Mouse (Mus musculus) hematopoietic stem cell, adult 5-6 weeks (primary cell): ENCODE results near the gene Slco2b1. TPM values are rescaled to one million over a fixed set of nuclear protein-coding genes. Genes with fewer than 3 reads are reported as not detected.

Experiments
- ATAC-seq, 2 experiments: fragments of 125-278 bp in 1 of 2; replicated peaks in 1 of 2; 2 replicates each; pipeline ENCODE4 v1.8.0; 2016 to 2017; ENCODE audit warnings: inconsistent platforms in 2 of 2, mild to moderate bottlenecking in 2 of 2, moderate number of reproducible peaks in 2 of 2, low read depth in 1 of 2, moderate TSS enrichment in 1 of 2; ENCODE audit not compliant: low FRiP score in 2 of 2, poor library complexity in 2 of 2, severe bottlenecking in 2 of 2, insufficient read depth in 1 of 2, low TSS enrichment in 1 of 2
- total RNA-seq: library from RNA; stranded (forward); fragments of 172-1452, 232-1000 nt; gene quantifications from 2 replicates; pipeline ENCODE4 v1.2.3, GENCODE M21; 2017

Gene Slco2b1
- total RNA-seq, 1 experiment from 2014 or later: 2.6 TPM

GRCm38 (mm10) chr7:99625722-99626375, 85.3 kb downstream of the Slco2b1 start:
- peak; percentile 66 to 77 for ATAC-seq

GRCm38 (mm10) chr7:99618860-99619259, 92.3 kb downstream of the Slco2b1 start:
- ATAC-seq: peak in 1 of 2 experiments; percentile 62; a peak in 2 of 4 replicates

- no peak for ATAC-seq
Observed at GRCm38 (mm10) chr7:99618264-99618663, 92.9 kb downstream of the Slco2b1 start.

Other genes starting within 250 kb of the Slco2b1 start
- gene Klhl35, start 245.3 kb downstream of the Slco2b1 start, total RNA-seq: 3.4 TPM in 1 of 2 replicates, not detected in the other
- 2,540 and 2,778 TPM in 2 replicates for gene Rps3, start 227.6 kb downstream of the Slco2b1 start, total RNA-seq
- 77.8 and 83.5 TPM in 2 replicates for gene Arrb1, start 175.9 kb downstream of the Slco2b1 start, total RNA-seq
- gene Tpbgl, start 84.2 kb downstream of the Slco2b1 start, total RNA-seq: not detected in 2 replicates
- gene Olfr520, start 18.9 kb upstream of the Slco2b1 start, total RNA-seq: not detected in 2 replicates
- gene Olfr521, start 52.2 kb upstream of the Slco2b1 start, total RNA-seq: not detected in 2 replicates
- gene Neu3, start 117.1 kb upstream of the Slco2b1 start, total RNA-seq: 3.7 and 6.1 TPM in 2 replicates
- not detected in 2 replicates for gene Xrra1, start 147.8 kb upstream of the Slco2b1 start, total RNA-seq
- 168 and 175 TPM in 2 replicates for gene Spcs2, start 152.1 kb upstream of the Slco2b1 start, total RNA-seq